Mouse (Mus musculus): ENCODE results near the gene AA986860. TPM values are rescaled to one million over a fixed set of nuclear protein-coding genes. Genes with fewer than 3 reads are reported as not detected.

Gene AA986860
- polyA plus RNA-seq, 1 experiment from 2014 or later: 8.0 TPM

GRCm38 (mm10) chr1:130737916-130738315 is 6.1 kb downstream of the AA986860 start:
- Histone ChIP-seq H3K9me3 (replicated peaks) (no peaks in the 10 kb centered on the region), H3K27me3 (replicated peaks) (no peaks in the 10 kb centered on the region), H3K4me1 (peaks cover 98% of the 10 kb centered on the region), H3K4me2 (peak overlapping the region; percentile 84), H3K27ac (peak overlapping the region; percentile 100), H3K4me3 (no peak overlapping the region), H3K9ac (0 out of 2 replicates have a peak overlapping the region, but pooled peaks have one; percentile 90), H3K36me3 (peaks cover 33% of the 10 kb centered on the region)
- no peak for ATAC-seq
- 90% methylated on average over 7 of the region's 7 CpGs for WGBS (ENCODE audit: insufficient replicate concordance)

DNA sequence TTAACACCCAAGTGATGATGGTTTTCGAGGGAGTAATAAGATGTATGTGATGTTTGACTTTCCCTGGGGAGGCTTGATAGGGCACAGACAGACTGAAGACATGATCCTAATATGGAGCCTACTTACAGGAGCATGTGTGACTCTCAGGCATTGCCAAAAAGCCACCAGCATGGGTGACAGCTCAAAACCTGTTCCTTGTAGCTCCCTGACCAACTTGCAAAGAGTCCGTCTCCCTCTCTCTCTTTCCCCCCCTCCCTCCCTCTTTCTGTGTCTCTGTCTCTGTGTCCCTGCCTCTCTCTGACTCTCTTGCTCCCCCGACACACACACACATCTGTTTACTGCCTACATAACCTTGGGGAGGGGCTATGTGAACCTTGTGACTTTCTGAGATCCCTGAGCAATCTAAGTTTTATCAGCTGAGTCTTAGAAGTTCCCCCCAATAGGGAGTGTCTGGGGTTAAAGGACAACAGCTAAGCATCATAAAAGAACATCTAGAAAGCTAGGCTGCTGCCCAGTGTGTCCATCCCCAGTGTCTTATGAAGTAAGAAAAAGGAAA is 6.9 kb downstream of the AA986860 start:
- peaks cover 40% of the 10 kb centered on the region for H3K36me3 ChIP-seq
- peak overlapping the region; percentile 84 for H3K4me2 ChIP-seq
- no peaks in the 10 kb centered on the region for H3K9me3 ChIP-seq (replicated peaks)
- 58% methylated on average over 3 of the region's 3 CpGs for WGBS (ENCODE audit: insufficient replicate concordance)
- peak overlapping the region; percentile 100 for H3K27ac ChIP-seq
- H3K4me3 ChIP-seq: peak overlapping the region; percentile 65; the same call in 1 of the 2 replicates
- no peaks in the 10 kb centered on the region for H3K27me3 ChIP-seq (replicated peaks)
- peaks cover 98% of the 10 kb centered on the region for H3K4me1 ChIP-seq
- no peak for ATAC-seq
- peak overlapping the region; percentile 90 for H3K9ac ChIP-seq

DNA sequence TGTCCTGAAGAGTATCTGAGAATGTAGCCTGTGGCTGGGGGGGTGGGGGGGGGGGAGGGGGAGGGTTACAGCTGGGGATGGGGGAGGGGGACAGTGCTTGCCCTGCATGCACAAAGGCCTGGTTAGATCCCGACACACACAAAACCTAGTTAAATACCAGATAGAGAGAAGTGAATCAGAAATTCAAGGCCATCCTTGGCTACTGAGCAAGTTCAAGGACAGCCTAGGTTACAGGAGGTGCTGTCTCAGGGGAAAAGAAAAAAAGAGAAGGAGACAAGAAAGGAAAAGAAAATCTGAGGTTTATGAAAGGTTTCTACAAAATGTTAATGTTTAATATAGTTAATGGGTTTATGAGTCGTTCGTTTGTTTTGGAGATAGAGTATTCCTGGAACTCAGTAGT is 7.9 kb downstream of the AA986860 start:
- no peaks in the 10 kb centered on the region for H3K27me3 ChIP-seq (replicated peaks)
- peak overlapping the region; percentile 100 for H3K27ac ChIP-seq
- H3K9ac ChIP-seq: peak overlapping the region; percentile 90
- no peaks in the 10 kb centered on the region for H3K9me3 ChIP-seq (replicated peaks)
- H3K4me2 ChIP-seq: peak overlapping the region; percentile 84
- H3K36me3 ChIP-seq: peaks cover 40% of the 10 kb centered on the region
- no peak for ATAC-seq
- H3K4me3 ChIP-seq: peak overlapping the region; percentile 65
- H3K4me1 ChIP-seq: peaks cover 98% of the 10 kb centered on the region
- WGBS (ENCODE audit: insufficient replicate concordance): 34% methylated on average over 3 of the region's 3 CpGs

DNA sequence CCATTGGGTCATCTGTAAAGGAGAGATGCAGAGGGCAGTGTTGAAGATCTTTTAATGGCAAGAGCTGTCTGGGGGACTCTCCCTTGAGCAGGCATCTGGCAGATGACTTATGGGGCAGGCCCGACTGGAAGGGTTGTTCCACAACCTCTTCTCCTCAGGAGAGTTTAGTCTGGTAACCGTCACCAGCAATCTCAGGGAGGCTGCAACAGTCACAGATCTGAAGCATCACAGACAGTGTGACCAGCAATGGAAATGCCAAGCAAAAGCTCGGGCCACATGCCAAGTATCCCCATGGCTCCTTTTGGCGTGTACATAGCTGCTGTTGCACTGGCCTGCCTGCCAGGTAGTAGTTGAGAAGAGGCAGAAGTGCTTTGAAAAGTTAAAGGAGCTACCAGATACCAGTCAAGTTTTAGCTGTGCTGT is 8.5 kb downstream of the AA986860 start:
- H3K9me3 ChIP-seq (replicated peaks): no peaks in the 10 kb centered on the region
- peak overlapping the region; percentile 90 for H3K9ac ChIP-seq
- H3K4me3 ChIP-seq: peak overlapping the region; percentile 65
- ATAC-seq: no peak
- peaks cover 98% of the 10 kb centered on the region for H3K4me1 ChIP-seq
- whole genome bisulfite sequencing (ENCODE audit: insufficient replicate concordance): 29% methylated on average over 4 of the region's 4 CpGs
- H3K36me3 ChIP-seq: peaks cover 43% of the 10 kb centered on the region
- H3K4me2 ChIP-seq: peak overlapping the region; percentile 84
- H3K27ac ChIP-seq: peak overlapping the region; percentile 100
- no peaks in the 10 kb centered on the region for H3K27me3 ChIP-seq (replicated peaks)

DNA sequence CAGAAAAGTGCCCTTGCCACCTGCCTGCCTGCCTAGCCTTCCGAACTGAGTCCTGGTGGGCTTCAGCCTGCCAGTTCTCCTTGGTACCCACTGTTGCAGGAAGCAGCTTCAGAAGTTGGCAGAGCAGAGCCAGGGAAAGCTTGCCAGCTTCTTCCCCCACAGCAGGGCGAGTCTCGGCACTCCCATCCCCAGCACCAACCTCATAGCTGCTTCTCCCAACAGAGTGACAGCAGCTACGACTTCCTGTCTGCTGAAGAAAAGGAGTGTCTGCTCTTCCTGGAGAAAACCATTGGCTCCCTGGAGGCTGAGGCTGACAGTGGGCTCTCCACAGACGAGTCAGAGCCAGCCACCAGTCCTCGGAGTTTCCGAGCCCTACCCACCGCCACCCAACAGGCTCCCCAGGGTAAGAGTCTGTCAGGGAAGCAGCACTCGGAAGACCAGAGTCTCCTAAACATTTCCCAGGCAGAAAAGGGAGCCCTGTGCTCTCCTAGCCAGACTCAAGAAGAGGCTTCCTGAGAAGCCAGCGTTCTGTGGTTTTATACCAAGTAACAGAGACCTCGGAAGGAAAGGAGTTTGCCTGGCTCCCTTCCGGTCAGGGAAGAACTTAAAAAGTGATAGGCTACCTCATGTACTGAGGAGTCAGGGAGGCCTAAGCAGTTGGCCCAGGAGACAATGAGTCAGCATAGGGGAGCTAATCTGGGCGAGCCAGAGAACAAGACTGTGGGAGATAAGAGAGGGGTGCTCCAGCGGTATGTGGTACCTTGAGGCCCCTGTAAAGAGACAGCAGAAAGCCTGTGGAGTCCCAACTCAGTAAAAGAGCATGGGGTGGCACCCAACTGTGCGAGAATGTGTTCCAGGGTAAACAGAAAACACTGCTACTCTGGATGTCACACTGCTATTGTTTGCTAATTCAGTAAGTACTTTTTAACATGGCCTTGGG is 9.3 kb downstream of the AA986860 start:
- peaks cover 98% of the 10 kb centered on the region for H3K4me1 ChIP-seq
- peak overlapping the region; percentile 84 for H3K4me2 ChIP-seq
- WGBS (ENCODE audit: insufficient replicate concordance): 12% methylated on average over 15 of the region's 15 CpGs
- H3K36me3 ChIP-seq: peaks cover 43% of the 10 kb centered on the region
- H3K27ac ChIP-seq: peak overlapping the region; percentile 100
- ATAC-seq: peak; percentile 95
- H3K9ac ChIP-seq: peak overlapping the region; percentile 90
- H3K27me3 ChIP-seq (replicated peaks): no peaks in the 10 kb centered on the region
- no peaks in the 10 kb centered on the region for H3K9me3 ChIP-seq (replicated peaks)
- peak overlapping the region; percentile 65 for H3K4me3 ChIP-seq

DNA sequence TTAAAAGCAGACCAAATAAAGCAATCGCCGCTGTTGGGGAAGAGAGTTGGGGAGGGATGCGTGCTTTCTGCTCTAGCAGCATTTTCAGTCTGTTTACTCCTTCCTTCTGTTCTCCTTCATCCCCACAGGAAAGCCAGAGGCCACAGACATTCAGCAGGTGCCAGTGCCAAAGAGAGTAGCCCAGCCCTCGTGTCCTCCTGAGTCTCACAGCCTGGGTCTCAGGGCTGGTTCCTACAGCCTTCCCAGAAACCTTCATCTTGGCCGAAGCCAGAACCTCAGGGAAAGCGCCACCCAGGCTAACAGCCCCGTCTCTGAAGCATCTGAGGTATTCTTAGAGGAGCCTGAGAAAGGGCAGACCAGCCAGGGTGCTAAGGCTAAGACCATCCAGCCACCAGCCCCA is 10.4 kb downstream of the AA986860 start:
- WGBS (ENCODE audit: insufficient replicate concordance): 73% methylated on average over 7 of the region's 7 CpGs
- no peak for ATAC-seq
- peaks cover 98% of the 10 kb centered on the region for H3K4me1 ChIP-seq
- no peak overlapping the region for H3K4me3 ChIP-seq
- H3K27ac ChIP-seq: peak overlapping the region; percentile 100
- H3K9me3 ChIP-seq (replicated peaks): no peaks in the 10 kb centered on the region
- peak overlapping the region; percentile 70 for H3K9ac ChIP-seq
- peak overlapping the region; percentile 84 for H3K4me2 ChIP-seq
- no peaks in the 10 kb centered on the region for H3K27me3 ChIP-seq (replicated peaks)
- peaks cover 39% of the 10 kb centered on the region for H3K36me3 ChIP-seq

DNA sequence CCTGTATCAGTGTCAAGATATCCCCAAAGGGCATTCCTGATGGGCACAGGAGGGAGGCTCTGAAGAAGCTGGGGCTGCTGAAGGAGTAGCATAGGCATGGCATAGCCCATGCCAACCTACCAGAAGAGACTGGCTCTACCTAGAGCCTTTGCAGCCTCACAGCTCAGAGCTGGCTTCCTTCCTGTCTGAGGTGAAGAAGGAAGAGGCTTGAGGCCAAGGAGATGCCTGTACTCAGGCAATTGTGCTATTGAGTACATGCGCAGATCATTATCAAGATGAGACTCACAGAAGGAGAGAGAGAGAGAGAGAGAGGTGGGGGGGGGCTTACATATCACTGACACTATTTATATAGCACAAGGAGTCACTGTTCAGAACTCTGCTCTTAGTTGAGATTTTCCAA is 12.0 kb downstream of the AA986860 start:
- peak overlapping the region; percentile 70 for H3K9ac ChIP-seq
- no peaks in the 10 kb centered on the region for H3K9me3 ChIP-seq (replicated peaks)
- peak overlapping the region; percentile 100 for H3K27ac ChIP-seq
- 35% methylated on average over 1 of the region's 1 CpGs for WGBS (ENCODE audit: insufficient replicate concordance)
- no peak for ATAC-seq
- peaks cover 87% of the 10 kb centered on the region for H3K4me1 ChIP-seq
- no peaks in the 10 kb centered on the region for H3K27me3 ChIP-seq (replicated peaks)
- H3K36me3 ChIP-seq: peaks cover 26% of the 10 kb centered on the region
- H3K4me2 ChIP-seq: peak overlapping the region; percentile 42
- no peak overlapping the region for H3K4me3 ChIP-seq

- Histone ChIP-seq H3K4me1 (peaks cover 82% of the 10 kb centered on the region), H3K9ac (peak overlapping the region; percentile 70), H3K27ac (peak overlapping the region; percentile 100), H3K27me3 (replicated peaks) (no peaks in the 10 kb centered on the region), H3K9me3 (replicated peaks) (no peaks in the 10 kb centered on the region), H3K4me3 (no peak overlapping the region), H3K36me3 (peaks cover 23% of the 10 kb centered on the region), H3K4me2 (peak overlapping the region; percentile 42)
- ATAC-seq: peak; percentile 58
- 32% methylated on average over 2 of the region's 2 CpGs for WGBS (ENCODE audit: insufficient replicate concordance)
Observed at GRCm38 (mm10) chr1:130744217-130744616, 12.4 kb downstream of the AA986860 start.

DNA sequence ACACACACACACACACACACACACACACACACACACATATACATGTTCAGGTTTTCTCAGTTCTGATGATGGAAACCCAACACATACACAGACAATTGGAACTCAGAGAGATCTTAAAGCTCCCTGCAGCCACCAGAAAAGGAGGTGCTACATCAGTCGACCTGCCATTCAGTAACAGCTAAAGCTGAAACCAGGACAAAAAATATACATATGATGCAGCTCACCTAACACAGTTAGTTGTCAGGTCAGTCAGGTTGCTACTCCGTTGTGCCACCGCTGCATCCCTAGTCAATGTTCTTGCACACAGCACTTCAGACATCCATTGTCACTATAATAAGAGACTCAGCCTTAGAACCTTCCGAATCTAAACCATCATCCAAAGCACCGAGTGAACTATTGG is 13.2 kb downstream of the AA986860 start:
- H3K9me3 ChIP-seq (replicated peaks): no peaks in the 10 kb centered on the region
- H3K4me1 ChIP-seq: peaks cover 75% of the 10 kb centered on the region
- H3K9ac ChIP-seq: peak overlapping the region; percentile 70
- no peaks in the 10 kb centered on the region for H3K27me3 ChIP-seq (replicated peaks)
- no peak for ATAC-seq
- no peak overlapping the region for H3K4me3 ChIP-seq
- peak overlapping the region; percentile 100 for H3K27ac ChIP-seq
- WGBS (ENCODE audit: insufficient replicate concordance): 79% methylated on average over 5 of the region's 5 CpGs
- H3K4me2 ChIP-seq: peak overlapping the region; percentile 42
- H3K36me3 ChIP-seq: peaks cover 23% of the 10 kb centered on the region

- peak overlapping the region; percentile 22 for H3K9ac ChIP-seq
- no peaks in the 10 kb centered on the region for H3K27me3 ChIP-seq (replicated peaks)
- no peak for ATAC-seq
- peaks cover 23% of the 10 kb centered on the region for H3K36me3 ChIP-seq
- H3K9me3 ChIP-seq (replicated peaks): no peaks in the 10 kb centered on the region
- 89% methylated on average over 3 of the region's 3 CpGs for WGBS (ENCODE audit: insufficient replicate concordance)
- H3K4me1 ChIP-seq: peaks cover 69% of the 10 kb centered on the region
- H3K4me3 ChIP-seq: no peak overlapping the region
- peak overlapping the region; percentile 100 for H3K27ac ChIP-seq
- H3K4me2 ChIP-seq: peak overlapping the region; percentile 31; the same call in 1 of the 2 replicates
Observed at GRCm38 (mm10) chr1:130745591-130745990, 13.8 kb downstream of the AA986860 start.

- Histone ChIP-seq H3K36me3 (peaks cover 23% of the 10 kb centered on the region), H3K27ac (peak overlapping the region; percentile 68), H3K4me2 (peak overlapping the region; percentile 2; the same call in 1 of the 2 replicates), H3K4me1 (peaks cover 58% of the 10 kb centered on the region), H3K9ac (0 out of 2 replicates have a peak overlapping the region, but pooled peaks have one; percentile 6), H3K4me3 (no peak overlapping the region), H3K27me3 (replicated peaks) (no peaks in the 10 kb centered on the region), H3K9me3 (replicated peaks) (no peaks in the 10 kb centered on the region)
- ATAC-seq: peak; percentile 47
- 23% methylated on average over 3 of the region's 3 CpGs for WGBS (ENCODE audit: insufficient replicate concordance)
Observed at GRCm38 (mm10) chr1:130746819-130747218, 15.0 kb downstream of the AA986860 start.

DNA sequence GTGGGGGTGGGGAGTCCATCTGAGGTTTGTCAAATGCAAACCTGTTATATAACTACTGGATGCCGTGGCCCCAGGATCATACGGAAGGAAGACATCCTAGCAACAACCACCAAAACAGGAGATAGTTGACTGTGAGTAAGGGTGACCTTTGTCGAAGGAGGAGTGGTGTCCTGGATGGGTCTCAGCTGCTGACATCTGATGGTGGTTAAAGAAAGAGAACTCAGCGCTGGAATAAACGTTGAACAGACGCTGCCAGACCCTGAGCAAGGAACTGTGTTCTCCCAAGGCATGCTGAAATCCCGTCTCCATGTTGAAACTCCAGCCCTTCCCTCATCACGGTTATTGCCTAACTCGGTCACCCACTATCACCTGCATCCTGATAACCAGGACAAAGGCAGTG is 27.9 kb downstream of the AA986860 start:
- no peak overlapping the region for H3K9ac ChIP-seq
- peaks cover 22% of the 10 kb centered on the region for H3K4me1 ChIP-seq
- no peaks in the 10 kb centered on the region for H3K27me3 ChIP-seq (replicated peaks)
- 58% methylated on average over 9 of the region's 9 CpGs for WGBS (ENCODE audit: insufficient replicate concordance)
- ATAC-seq: no peak
- H3K27ac ChIP-seq: no peak overlapping the region
- H3K4me2 ChIP-seq: no peak overlapping the region
- no peak overlapping the region for H3K4me3 ChIP-seq
- H3K36me3 ChIP-seq: no peaks in the 10 kb centered on the region
- no peaks in the 10 kb centered on the region for H3K9me3 ChIP-seq (replicated peaks)
